Mouse (Mus musculus) olfactory bulb, adult 2 months (tissue): ENCODE results near the gene Wdr72. TPM values are rescaled to one million over a fixed set of nuclear protein-coding genes. Genes with fewer than 3 reads are reported as not detected.

ENCODE experiments used
- H3K27ac ChIP-seq: fragments of 200-500 bp; 2 replicates; pipeline ENCODE4 v1.5.1; 2012; ENCODE audit warnings: low read depth, low read length; ENCODE audit not compliant: insufficient read depth
- H3K4me1 ChIP-seq: fragments of 200-500 bp; 2 replicates; pipeline ENCODE4 v1.6.1; 2012; ENCODE audit warnings: low read length; ENCODE audit not compliant: control insufficient read depth, insufficient read depth
- H3K4me3 ChIP-seq: fragments of 200-500 bp; 2 replicates; pipeline ENCODE4 v1.5.1; 2012; ENCODE audit warnings: mild to moderate bottlenecking, low read depth, low read length, moderate library complexity; ENCODE audit not compliant: insufficient read depth
- CTCF ChIP-seq: fragments of 200-500 bp; IDR thresholded peaks from 2 replicates; pipeline ENCODE4 v1.5.1; 2012; ENCODE audit warnings: low read depth, mild to moderate bottlenecking, low read length, moderate library complexity; ENCODE audit not compliant: insufficient read depth
- POLR2A ChIP-seq: fragments of 200-500 bp; IDR thresholded peaks from 2 replicates; pipeline ENCODE4 v1.6.1; 2012; ENCODE audit warnings: mild to moderate bottlenecking, low read depth, low read length, moderate library complexity; ENCODE audit not compliant: insufficient read depth
- WGBS: fragments of 180-500 bp; shearing (Covaris S2); methylation state at CpG from one replicate; pipeline ENCODE4 v1.1.7; 2018; 5-methylcytosine and 5-hydroxymethylcytosine counted together
- polyA plus RNA-seq: library from polyadenylated mRNA; stranded (reverse); fragments of >200 nt; gene quantifications from 2 replicates; pipeline ENCODE4 v1.2.4, GENCODE M21; 2012; ENCODE audit warnings: low replicate concordance; ENCODE audit not compliant: missing spikeins, insufficient read depth, insufficient read length

Wdr72 gene
- polyA plus RNA-seq, 1 experiment, result not detected

- no peak overlapping the region for H3K4me3 ChIP-seq
- no peak overlapping the region for H3K27ac ChIP-seq
- no peak for TF ChIP-seq CTCF
- no peak for TF ChIP-seq POLR2A
- 89% methylated on average over 3 of the region's 3 CpGs for WGBS
- no peaks in the 10 kb centered on the region for H3K4me1 ChIP-seq
These were observed 222.2 kb downstream of the Wdr72 start for GRCm38 (mm10) chr9:74332321-74332720.

Other genes with a start within 250 kb of the Wdr72 start
- not detected in 2 replicates for gene Unc13c, start 141.4 kb upstream of the Wdr72 start, polyA plus RNA-seq